Mouse (Mus musculus): Measurements from ENCODE around the gene Trim41.
A peak's percentile ranks its signal among the peaks of the same experiment; 100 is the strongest.
"Not testable (repeated sequence)": the region's sequence is repeated elsewhere in the genome, so short reads cannot be mapped to it uniquely, and the experiment has no call there.

Gene Trim41

GRCm38 (mm10) chr11:48810142-48810541 is 7.0 kb downstream of the Trim41 start:
- no peak for DNase-seq

- no peak for DNase-seq
Measured at GRCm38 (mm10) chr11:48809434-48809830, 7.7 kb downstream of the Trim41 start.

- peak; percentile 18 for DNase-seq
Measured at GRCm38 (mm10) chr11:48808737-48809433, 8.3 kb downstream of the Trim41 start.

- no peak for DNase-seq
Measured at GRCm38 (mm10) chr11:48808304-48808646, 8.9 kb downstream of the Trim41 start.

GRCm38 (mm10) chr11:48807563-48808303 is 9.4 kb downstream of the Trim41 start:
- no peak for DNase-seq

- peak; percentile 35 for DNase-seq
Measured at GRCm38 (mm10) chr11:48806856-48807562, 10.1 kb downstream of the Trim41 start.

DNA sequence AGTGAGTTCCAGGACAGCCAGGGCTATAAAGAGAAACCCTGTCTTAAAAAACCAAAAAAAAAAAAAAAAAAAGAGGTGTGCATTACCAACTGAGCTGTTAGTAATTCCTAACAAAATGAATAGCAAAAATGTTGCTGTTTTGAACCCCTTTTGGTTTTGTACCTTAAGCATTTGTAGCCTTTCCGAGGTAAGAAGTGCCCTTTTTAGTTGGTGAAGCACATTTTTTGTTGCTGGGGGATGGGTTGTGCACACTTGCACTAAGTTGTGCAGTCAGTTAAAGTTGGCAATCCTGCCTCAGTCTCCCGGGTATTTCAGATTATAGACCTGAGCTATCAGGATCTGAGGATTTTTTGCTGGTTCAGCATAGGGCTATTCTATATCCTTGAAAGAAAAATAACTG is 12.2 kb downstream of the Trim41 start:
- DNase-seq, result no peak

DNA sequence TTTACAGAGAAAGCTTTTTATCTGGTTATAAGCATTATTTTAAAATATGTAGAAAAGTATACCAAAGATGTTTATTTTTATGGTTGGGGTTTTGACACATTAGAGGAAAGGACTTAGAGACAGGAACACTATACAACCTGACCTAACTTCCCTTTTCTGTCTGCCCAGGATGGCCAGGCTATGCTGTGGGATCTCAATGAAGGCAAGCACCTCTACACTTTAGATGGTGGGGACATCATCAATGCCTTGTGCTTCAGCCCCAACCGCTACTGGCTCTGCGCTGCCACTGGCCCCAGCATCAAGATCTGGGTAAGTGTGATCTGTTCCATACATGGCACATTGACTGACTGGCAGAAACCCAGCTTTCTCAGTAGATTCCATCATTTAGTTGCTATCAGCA is 13.2 kb downstream of the Trim41 start:
- DNase-seq, result no peak

- DNase-seq, result no peak
Measured at GRCm38 (mm10) chr11:48801831-48802772, 15.1 kb downstream of the Trim41 start.

DNA sequence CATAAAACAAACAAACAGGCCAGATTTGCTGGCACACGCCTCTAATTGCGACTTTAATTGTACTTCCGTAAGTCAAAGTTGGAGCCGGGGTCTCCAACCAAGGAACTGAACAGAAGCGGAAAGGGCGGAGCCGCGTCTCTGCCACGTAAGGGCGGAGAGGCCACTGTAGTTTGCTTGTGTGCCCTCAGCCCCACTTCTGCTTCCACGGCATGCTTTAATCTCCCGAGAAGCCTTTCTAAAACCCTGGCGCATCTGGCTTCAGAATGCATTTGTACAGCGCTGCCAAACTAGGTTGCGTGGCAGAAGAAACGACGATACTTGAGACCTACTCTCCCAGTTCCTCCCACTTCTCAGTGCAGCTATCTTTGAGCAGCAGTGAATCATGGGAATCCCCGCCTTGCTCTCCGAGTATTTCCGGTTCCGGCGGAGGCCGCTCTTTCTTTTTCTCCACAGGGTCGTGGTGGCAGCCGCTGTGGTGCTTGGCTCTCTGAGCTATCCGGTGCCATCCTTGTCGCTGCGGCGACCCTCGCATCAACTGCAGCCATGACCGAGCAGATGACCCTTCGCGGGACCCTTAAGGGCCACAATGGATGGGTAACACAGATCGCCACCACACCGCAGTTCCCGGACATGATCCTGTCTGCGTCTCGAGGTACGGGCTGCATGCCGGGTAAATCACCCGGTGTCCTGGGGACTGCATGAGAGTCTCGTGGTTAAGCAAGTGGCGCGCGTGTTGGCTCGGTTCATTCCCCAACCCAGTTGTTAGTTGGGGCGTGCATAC is 17.0 kb downstream of the Trim41 start, which contains the start of gene Rack1:
Gene Rack1, plus strand, starts transcription at position 412 of the 781 bp plus-strand sequence.
- DNase-seq, result peak; percentile 78

DNA sequence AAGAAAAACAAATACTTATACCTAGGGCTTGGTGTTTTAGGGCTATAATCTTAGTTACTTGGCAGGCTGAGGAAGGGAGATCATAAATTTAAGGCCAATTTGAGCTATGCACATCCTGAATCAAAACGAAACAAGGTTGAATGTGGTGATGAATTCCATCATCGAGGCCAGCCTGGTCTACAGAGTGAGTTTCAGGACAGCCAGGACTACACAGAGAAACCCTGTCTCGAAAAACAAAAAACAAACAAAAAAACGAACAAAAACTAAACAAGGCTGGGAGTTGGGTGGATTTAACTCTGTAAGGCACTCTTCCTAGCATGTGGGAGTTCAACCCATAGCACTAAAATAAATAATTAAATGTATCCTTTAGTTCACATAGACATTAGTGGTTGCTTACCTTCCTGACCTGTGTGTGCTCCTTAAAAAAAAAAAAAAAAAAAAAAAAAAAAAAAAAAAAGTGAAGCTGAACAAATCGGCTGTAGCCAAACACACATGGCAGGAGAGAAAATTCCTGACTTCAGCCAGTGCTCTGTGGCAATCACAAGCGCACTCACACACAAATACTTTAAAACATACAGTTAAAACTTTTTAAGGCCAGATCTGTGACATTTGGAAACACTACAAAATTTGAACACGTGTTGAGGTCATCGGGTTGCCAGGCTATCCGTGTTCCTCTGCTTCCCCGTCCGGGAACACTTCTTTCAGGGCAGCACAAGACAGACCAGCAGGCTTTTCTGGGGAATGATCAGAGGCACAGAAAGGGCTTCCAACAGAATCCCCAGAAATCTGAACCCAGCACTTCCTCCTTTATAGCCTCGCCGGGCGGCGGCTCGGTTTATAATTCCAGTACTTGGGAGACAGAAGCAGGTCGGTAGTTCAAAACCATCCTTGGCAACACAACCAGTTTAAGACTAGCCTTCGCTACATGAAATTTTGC is 17.9 kb downstream of the Trim41 start:
- DNase-seq, result no peak

GRCm38 (mm10) chr11:48798308-48798707 is 18.8 kb downstream of the Trim41 start:
- no peak for DNase-seq

DNA sequence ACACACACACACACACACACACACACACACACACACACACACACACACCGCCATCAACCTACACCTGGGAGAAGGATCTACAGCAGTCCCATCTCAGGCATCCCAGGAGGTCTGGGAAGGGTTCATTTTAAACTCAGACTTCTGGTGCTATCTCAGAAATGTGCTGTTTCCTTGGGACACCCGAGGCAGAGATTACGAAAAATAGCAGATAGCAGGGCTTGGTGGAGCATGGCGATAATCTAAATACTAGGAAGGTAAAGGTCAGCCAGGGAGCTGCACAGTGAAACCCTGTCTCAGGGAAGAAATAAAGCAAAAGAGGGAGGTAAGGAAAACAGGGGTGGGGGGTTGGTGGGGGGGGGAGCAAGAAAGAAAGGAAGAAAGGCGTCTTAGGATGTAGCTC is 19.9 kb downstream of the Trim41 start:
- no peak for DNase-seq

DNA sequence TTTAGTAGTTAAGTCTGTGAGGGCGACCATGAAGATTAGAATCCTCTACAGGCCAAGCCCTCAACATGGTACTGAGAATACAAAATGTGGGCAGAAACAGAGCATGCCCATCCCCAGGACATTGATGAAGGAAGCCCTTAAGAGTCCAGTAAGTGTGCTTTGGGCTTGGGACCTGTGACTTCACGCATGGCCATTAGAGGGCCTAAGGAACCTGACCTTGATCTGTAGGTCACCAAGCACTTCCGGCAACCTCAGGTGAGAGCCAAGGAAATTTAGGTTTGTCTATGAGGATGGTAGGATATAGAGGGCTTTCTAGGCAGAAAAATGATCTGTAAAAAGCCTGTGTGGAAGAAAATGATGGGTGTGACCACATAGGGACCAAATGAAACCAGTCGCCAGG is 20.9 kb downstream of the Trim41 start:
- DNase-seq, result no peak

- DNase-seq, result no peak
Measured at GRCm38 (mm10) chr11:48795221-48795620, 21.9 kb downstream of the Trim41 start.

- DNase-seq, result no peak
Measured at GRCm38 (mm10) chr11:48793184-48793583, 24.0 kb downstream of the Trim41 start.

GRCm38 (mm10) chr11:48791894-48792293 is 25.3 kb downstream of the Trim41 start:
- DNase-seq, result not testable (repeated sequence)

DNA sequence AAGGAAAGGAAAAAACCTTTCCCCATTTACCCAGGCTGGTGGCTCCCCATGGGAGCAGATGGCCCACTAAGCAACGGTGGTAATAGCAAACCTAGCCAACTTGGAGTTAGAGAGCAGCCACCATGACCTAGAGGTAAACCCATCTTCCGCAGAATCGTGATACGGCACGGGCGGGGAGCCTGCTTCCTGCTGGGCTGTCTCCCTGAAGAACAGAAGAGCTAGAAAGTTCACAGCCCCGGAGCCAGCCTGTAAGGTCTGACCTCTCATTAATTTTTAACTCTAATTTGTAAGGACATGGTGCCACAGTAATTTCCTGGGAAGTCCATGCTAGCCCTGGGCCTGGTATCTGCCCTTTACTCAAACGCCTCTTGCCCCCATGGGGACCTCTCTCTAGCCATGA is 26.2 kb downstream of the Trim41 start:
- DNase-seq, result no peak

GRCm38 (mm10) chr11:48789973-48790823 is 27.0 kb downstream of the Trim41 start:
- DNase-seq, result peak; percentile 89

DNA sequence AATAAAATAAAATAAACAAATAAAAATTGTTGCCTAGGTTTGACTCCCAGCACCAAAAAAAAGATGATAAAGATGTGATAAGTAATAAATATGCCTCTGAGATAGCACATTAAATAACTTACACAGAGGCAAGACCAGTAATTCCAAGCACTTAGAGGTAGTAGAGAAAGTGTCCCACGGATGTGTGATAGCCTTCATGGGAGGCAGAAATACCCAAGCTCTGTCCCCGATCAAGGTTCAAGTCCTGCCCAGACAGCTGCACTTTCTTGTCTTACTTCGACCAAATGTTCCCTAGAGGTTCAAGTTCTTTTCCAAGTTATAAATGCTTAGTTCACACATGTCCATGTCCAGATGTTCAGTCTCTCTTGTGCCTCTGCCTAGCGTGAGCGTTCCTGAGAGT is 27.9 kb downstream of the Trim41 start:
- no peak for DNase-seq
